Mouse (Mus musculus) cerebellum, postnatal 25 days (tissue): Measurements from ENCODE around the gene Gm4491.

Experiments used
- DNase-seq, 2 experiments: peaks; one replicate each; pipeline ENCODE4 v3.0.0; 2021; ENCODE audit warnings: mixed read lengths in 2 of 2

Gene Gm4491

DNA sequence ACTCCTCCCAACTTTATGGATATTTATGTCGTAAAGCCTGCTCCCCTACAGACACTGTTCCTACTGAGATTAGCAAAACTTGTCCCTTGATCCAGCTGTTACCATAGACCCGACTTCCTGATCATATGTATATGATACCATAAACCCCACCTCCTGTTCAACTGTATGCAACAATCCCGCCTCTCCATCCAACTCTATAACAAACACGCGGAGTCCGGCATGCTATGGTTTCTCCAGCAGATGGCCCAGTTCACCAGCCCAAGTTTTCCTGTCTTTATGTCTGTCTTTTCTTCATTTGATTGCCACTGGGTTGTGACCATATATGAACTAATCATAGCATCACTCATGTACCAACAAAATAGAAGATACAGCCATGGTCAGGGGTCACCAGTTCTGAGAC lies 40.1 kb downstream of the Gm4491 start:
- DNase-seq: no peak

DNA sequence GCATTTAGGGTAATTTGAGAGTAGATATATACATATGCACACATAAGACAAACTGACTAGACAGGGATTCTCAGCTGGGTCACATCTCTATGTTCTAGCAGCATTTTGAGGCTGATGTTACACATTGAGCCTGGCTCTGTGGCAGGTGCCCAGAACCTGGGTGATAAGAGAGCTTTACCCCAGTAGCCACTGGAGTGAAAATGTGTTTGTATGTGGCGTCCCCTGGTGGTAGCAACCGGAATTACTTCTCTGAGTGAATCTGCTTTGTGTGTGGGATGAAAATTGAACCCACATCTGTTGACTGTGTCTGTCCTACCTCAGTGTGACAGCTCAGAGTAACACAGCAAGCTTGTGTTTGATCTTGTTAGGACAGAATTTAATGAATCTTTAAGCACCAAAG lies 45.8 kb downstream of the Gm4491 start:
- peak; percentile 14 to 39 for DNase-seq

DNA sequence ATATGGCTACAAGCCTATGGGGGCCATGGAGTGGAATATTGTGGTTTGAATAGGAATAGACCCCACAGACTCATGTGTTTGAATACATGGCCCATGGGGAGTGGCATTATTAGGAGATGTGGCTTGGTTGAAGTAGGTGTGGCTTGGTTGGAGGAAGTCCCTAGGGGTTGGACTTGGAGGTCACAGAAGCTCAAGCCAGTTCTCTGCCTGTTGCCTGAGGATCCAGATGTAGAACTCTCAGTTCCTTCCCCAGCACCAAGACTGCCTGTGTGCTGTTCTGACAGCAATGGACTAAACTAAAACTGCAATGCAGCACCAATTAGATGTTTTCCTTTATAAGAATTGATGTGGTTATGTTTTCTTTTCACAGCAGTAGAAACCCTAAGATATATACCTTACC lies 49.6 kb downstream of the Gm4491 start:
- no peak for DNase-seq
